Mouse (Mus musculus) NIH3T3 (cell line): ENCODE measurements around the gene Flcn.

ENCODE experiments used
- DNase-seq: peaks from one replicate; pipeline ENCODE4 v3.0.0-alpha.2; 2012; ENCODE audit warnings: low read depth

Flcn gene

DNA sequence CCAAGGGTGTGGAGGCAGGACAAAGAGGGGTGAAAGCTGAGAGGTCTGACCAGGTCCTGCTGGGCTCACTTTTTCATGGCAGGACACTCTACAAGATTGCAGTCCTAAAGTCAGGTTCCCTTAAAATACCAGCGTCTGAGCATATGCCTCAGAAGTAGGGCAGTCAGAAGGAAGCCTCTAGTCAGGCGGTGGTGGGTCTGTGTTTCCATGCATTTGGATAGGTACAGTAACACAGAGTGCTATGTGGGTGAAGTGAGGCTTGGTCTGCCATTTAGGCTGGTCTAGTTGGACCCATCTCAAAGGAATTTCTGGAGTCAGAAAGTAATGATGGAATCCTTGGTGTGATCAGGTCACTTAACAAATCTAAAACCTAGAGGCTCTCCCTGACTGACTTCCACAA, 40.5 kb downstream of the Flcn start:
- DNase-seq, result no peak

DNA sequence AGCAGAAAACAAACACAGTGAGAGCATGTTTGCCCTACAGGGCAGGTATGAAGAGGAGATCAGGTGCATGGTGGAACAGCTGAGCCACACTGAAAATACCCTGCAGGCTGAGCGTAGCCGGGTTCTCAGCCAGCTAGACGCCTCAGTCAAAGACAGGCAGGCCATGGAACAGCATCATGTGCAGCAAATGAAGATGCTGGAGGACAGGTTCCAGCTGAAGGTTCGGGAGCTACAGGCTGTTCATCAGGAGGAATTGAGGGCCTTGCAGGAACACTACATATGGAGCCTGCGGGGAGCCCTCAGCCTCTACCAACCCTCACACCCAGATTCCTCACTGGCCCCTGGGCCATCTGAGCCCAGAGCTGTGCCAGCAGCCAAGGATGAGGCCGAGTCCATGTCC, 49.0 kb downstream of the Flcn start:
- no peak for DNase-seq

- peak; percentile 58 for DNase-seq
These were observed 50.2 kb downstream of the Flcn start for GRCm38 (mm10) chr11:59759626-59760025.

- DNase-seq, result peak; percentile 90
These were observed 50.6 kb downstream of the Flcn start for GRCm38 (mm10) chr11:59759178-59759577.

DNA sequence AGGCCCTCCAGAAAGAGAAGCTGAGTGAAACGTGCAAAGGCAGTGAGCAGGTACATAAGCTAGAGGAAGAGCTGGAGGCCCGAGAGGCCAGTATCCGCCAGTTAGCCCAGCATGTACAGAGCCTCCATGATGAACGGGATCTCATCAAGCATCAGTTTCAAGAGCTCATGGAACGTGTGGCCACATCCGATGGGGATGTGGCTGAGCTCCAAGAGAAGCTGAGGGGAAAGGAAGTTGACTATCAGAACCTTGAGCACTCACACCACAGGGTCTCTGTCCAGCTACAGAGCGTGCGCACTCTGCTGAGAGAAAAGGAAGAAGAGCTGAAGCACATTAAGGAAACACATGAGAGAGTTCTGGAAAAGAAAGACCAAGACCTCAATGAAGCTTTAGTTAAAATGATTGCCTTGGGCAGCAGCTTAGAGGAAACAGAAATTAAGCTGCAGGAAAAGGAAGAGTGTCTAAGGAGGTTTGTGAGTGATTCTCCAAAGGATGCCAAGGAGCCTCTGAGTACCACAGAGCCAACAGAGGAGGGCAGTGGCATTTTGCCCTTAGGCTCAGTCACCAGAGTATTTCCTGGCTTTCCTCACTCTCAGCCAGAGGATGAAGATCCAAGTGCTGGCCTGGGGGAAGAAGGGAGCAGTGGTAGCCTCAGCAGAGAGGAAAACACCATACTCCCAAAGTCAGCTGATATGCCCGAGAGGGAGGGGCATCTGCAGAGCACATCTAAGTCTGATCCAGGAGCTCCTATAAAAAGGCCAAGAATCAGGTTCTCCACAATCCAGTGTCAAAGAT, 51.4 kb downstream of the Flcn start:
- DNase-seq, result peak; percentile 47

DNA sequence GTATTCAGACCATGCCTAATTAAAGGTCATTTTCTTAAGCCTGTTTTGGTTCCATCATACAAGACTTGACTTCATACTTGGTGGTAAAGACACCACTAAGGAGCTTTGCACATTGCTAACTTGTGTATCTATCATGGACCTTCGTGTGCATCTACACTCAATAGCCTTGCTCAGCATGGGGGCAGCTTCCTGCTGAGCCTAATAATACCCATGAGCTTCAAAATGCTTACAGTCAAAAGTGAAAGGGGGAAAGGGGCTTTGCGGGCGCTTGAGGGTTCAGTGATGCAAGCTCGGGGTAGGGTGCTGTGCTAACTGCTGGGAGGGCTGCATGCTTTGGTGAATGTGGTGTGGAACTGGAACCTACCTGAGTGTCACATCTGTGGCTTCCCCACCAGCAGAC, 53.5 kb downstream of the Flcn start:
- DNase-seq, result no peak

DNA sequence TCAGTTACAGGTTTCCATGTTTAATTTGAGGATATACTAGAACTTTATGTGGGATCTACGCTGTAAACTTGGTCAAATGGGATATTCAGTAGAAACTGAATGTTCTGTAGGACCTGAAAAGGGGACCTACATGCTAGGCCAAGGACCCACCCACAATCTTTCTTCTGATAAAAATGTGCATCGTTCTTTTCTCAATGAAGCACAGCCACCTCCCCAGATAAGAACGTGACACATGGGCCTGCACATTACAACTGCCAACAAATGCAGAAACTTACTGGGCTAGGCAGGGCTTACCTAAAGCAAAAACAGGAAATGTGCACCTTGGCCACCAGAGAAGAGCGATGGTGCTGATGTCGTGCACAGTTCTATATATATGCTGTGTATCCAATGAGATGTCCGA, 55.3 kb downstream of the Flcn start:
- DNase-seq, result no peak

- no peak for DNase-seq
These were observed 60.8 kb downstream of the Flcn start for GRCm38 (mm10) chr11:59749050-59749449.

- peak; percentile 82 for DNase-seq
These were observed 63.2 kb downstream of the Flcn start for GRCm38 (mm10) chr11:59746614-59747013.

- DNase-seq, result no peak
These were observed 64.0 kb downstream of the Flcn start for GRCm38 (mm10) chr11:59745851-59746250.

DNA sequence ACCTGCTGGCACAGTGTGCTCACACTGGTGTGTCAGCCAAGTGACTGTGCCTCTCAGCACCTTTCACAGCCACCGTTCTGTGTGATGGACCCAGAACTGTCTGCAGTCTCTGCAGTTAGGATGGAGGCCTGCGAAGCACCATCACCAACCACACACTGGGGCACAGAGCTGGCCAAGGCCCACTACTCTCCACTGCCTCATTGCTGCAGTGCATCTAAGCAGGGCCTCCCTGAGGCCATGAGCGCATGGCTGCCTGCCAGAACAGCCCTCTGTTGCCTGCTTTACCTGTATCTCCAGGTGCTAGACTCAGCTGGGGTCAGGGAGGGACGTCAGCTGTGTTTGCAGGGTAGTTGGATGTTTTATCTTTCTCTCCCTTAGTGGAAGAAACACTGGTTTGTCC, 65.4 kb downstream of the Flcn start:
- no peak for DNase-seq

GRCm38 (mm10) chr11:59743712-59744111, 66.1 kb downstream of the Flcn start:
- no peak for DNase-seq

DNA sequence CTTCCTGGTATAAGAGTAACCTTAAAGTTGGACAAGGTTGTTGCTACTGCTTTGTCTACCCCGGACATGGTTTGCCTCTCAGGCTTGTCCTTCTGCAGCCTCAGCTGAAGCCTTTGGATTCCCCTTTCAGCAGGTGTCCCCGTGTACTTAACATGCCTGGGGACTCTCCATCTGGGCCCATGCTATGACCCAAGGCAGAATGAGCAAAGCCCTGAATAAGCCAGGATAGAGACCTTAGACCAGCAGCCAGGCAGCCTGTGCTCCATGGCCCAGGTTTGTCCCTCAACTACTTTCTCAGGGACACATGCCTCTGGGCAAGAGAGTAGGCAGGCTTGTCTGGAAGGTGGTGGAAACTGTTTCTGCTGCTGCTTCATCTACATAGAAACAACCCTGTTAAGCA, 66.5 kb downstream of the Flcn start:
- no peak for DNase-seq

DNA sequence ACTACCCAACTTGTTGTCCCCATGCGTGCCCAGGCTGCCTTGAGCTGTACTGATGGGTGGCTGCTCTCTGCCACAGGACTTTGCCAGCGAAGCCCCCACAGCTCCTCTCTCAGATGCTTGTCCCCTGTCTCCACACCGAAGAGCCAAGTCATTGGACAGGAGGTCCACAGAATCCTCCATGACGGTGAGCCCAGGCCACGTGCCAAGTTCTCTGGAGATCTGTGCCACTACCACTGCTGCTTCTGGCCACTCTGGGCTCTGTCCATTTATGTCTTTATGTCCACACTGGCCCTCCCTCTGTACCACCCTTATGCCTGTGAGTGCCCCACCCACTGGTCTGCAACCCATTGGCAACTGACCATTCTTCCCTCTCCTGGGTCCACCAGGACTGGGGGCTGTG, 67.9 kb downstream of the Flcn start:
- DNase-seq, result no peak
